Mouse (Mus musculus) ES-E14 (cell line): Measurements from ENCODE around the gene Gm10964. TPM values are rescaled to one million over a fixed set of nuclear protein-coding genes. Genes with fewer than 3 reads are reported as not detected.

ENCODE experiments used
- DNase-seq: peaks from one replicate; pipeline ENCODE4 v3.0.0-alpha.2; 2013; ENCODE audit warnings: low read depth, low spot score
- H3K27ac ChIP-seq: 2 replicates; pipeline ENCODE4 v1.5.1; 2012; ENCODE audit warnings: low read depth, mild to moderate bottlenecking, low read length, moderate library complexity, mixed read lengths; ENCODE audit not compliant: poor library complexity, insufficient read depth, severe bottlenecking
- H3K36me3 ChIP-seq: 2 replicates; pipeline ENCODE4 v1.6.1; 2012; ENCODE audit warnings: mild to moderate bottlenecking, low read length, moderate library complexity, mixed read lengths; ENCODE audit not compliant: control insufficient read depth, poor library complexity, insufficient read depth, severe bottlenecking
- H3K4me1 ChIP-seq, 2 experiments: fragments of 150-350 bp in 1 of 2; sonication (generic) in 1 of 2; 2 replicates each; pipeline ENCODE4 v1.6.1; 2012; ENCODE audit warnings: low read length in 2 of 2, mild to moderate bottlenecking in 1 of 2, mixed read lengths in 1 of 2; ENCODE audit not compliant: control insufficient read depth in 2 of 2, insufficient read depth in 2 of 2, poor library complexity in 1 of 2
- H3K4me3 ChIP-seq, 2 experiments: fragments of 150-350 bp in 1 of 2; sonication (generic) in 1 of 2; 2 replicates each; pipeline ENCODE4 v1.5.1; 2012; ENCODE audit warnings: low read length in 2 of 2, low read depth in 1 of 2, mild to moderate bottlenecking in 1 of 2, mixed read lengths in 1 of 2; ENCODE audit not compliant: insufficient read depth in 1 of 2, poor library complexity in 1 of 2, severe bottlenecking in 1 of 2
- H3K9ac ChIP-seq: 2 replicates; pipeline ENCODE4 v1.6.1; 2012; ENCODE audit warnings: low read depth, mild to moderate bottlenecking, low read length, mixed read lengths; ENCODE audit not compliant: poor library complexity, insufficient read depth, severe bottlenecking
- H3K9me3 ChIP-seq: fragments of 150-350 bp; sonication (generic); 2 replicates; pipeline ENCODE4 v1.6.1; 2012; ENCODE audit warnings: low read depth, mild to moderate bottlenecking, low read length; ENCODE audit not compliant: control insufficient read depth, insufficient read depth
- CHD2 ChIP-seq: IDR thresholded peaks from 2 replicates; pipeline ENCODE4 v1.6.1; 2014; ENCODE audit warnings: mild to moderate bottlenecking, low read depth, low read length, inconsistent platforms
- HCFC1 ChIP-seq: IDR thresholded peaks from 2 replicates; pipeline ENCODE4 v1.6.1; 2012; ENCODE audit warnings: low read length, inconsistent platforms, borderline replicate concordance; ENCODE audit not compliant: insufficient read depth
- MAFK ChIP-seq: IDR thresholded peaks from 2 replicates; pipeline ENCODE4 v1.6.1; 2014; ENCODE audit warnings: mild to moderate bottlenecking, low read depth, low read length, inconsistent platforms; ENCODE audit not compliant: insufficient read depth
- ZC3H11A ChIP-seq: IDR thresholded peaks from 2 replicates; pipeline ENCODE4 v1.6.1; 2012; ENCODE audit warnings: low read depth, mild to moderate bottlenecking, inconsistent platforms, low read length, borderline replicate concordance
- ZNF384 ChIP-seq: IDR thresholded peaks from 2 replicates; pipeline ENCODE4 v1.6.1; 2012; ENCODE audit warnings: low read depth, low read length, inconsistent platforms
- in situ Hi-C, 2 experiments: fragments of 600-800 bp; cut with MboI; formaldehyde crosslinking; loops; one replicate each; pipeline ENCODE4 v1.15.1; 2025; ENCODE audit warnings: low sequenced_read_pairs in 2 of 2, inconsistent platforms in 1 of 2; ENCODE audit not compliant: unreplicated experiment in 2 of 2
- total RNA-seq: library from RNA; depleted of rRNA; stranded (reverse); fragments of 300-350 nt; gene quantifications from 2 replicates; pipeline ENCODE4 v1.2.3, GENCODE M21; 2012

Gm10964 gene
- total RNA-seq, 1 experiment: not detected

DNA sequence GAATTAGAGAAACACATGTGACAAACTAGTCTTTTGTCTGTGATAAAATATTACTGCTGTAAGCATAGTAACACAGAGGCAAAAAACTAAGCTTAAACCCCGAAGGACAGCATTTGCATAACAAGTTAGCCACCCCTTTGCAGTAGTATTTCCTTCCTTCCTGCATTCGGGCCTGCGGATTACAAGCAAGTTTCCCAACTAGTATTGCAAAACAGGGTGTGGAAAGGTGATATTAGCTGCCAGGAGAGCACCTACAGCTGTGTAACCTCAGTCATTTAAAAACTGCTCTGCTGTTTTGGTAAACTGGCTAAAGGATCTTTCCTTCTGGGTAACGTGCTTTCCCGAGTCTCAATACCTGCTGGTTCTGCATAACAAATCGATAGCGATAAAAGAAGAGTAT lies 48.1 kb downstream of the Gm10964 start:
- H3K9ac ChIP-seq: no peak overlapping the region
- in situ Hi-C loops: no loop called here
- DNase-seq: no peak

DNA sequence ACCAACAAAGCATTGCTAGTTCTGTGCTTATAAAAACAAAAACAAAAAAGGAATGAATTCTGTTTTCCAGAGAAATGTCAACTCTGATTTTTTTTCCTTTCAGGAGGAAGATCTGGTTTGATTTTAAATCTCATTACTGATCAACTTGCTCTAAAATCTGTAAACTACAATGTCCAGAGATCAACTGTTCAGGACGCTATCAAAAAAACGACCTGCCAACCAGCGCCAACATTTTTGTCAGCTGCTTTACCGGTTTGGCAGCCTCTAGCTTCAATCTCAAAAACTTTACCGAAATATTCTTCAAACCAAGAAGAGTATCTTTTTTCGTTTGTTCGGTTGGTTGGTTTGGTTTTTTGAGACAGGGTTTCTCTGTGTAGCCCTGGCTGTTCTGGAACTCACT lies 49.9 kb downstream of the Gm10964 start:
- Histone ChIP-seq H3K27ac (no peak overlapping the region), H3K9me3 (no peaks in the 10 kb centered on the region), H3K9ac (no peak overlapping the region), H3K4me1 (peaks cover 4 to 7% of the 10 kb centered on the region in 2 experiments), H3K36me3 (no peaks in the 10 kb centered on the region), H3K4me3 (no peak overlapping the region)
- TF ChIP-seq ZNF384 (no peak), CHD2 (no peak), ZC3H11A (no peak), HCFC1 (no peak), MAFK (no peak)
- no peak for DNase-seq
- in situ Hi-C loops: no loop called here

More for the DNA sequence above, 48.1 kb downstream of the Gm10964 start:
- Histone ChIP-seq H3K4me3 (no peak overlapping the region), H3K4me1 (peaks cover 4 to 7% of the 10 kb centered on the region in 2 experiments), H3K9me3 (no peaks in the 10 kb centered on the region), H3K27ac (no peak overlapping the region), H3K36me3 (no peaks in the 10 kb centered on the region)
- TF ChIP-seq CHD2 (no peak), HCFC1 (no peak), MAFK (no peak), ZNF384 (no peak), ZC3H11A (no peak)

GRCm38 (mm10) chr3:103789891-103790345 lies 50.8 kb downstream of the Gm10964 start:
- Histone ChIP-seq H3K9me3 (no peaks in the 10 kb centered on the region), H3K4me1 (peaks cover 4 to 7% of the 10 kb centered on the region in 2 experiments; a peak in 3 of 4 replicates), H3K4me3 (peak overlapping the region; percentile 82 to 95), H3K27ac (no peak overlapping the region), H3K9ac (peak overlapping the region; percentile 84; the same call in 1 of the 2 replicates), H3K36me3 (no peaks in the 10 kb centered on the region)
- in situ Hi-C loops: no loop called here
- TF ChIP-seq CHD2: no peak
- no peak for DNase-seq

- in situ Hi-C loops: no loop called here
- no peak overlapping the region; the same call in none of the 2 replicates for H3K27ac ChIP-seq
- no peaks in the 10 kb centered on the region for H3K9me3 ChIP-seq
- peak overlapping the region; percentile 82 to 95 for H3K4me3 ChIP-seq
- peaks cover 4 to 7% of the 10 kb centered on the region in 2 experiments; a peak in 3 of 4 replicates for H3K4me1 ChIP-seq
- H3K36me3 ChIP-seq: no peaks in the 10 kb centered on the region
- TF ChIP-seq ZNF384 (no peak), ZC3H11A (no peak), HCFC1 (no peak), CHD2 (no peak), MAFK (no peak)
- H3K9ac ChIP-seq: peak overlapping the region; percentile 84
- DNase-seq: no peak
Measured at GRCm38 (mm10) chr3:103790346-103791145, 51.4 kb downstream of the Gm10964 start.
